Mouse (Mus musculus): ENCODE results near the gene Adamtsl3. TPM values are rescaled to one million over a fixed set of nuclear protein-coding genes. Genes with fewer than 3 reads are reported as not detected.
A peak's percentile ranks its signal among the peaks of the same experiment; 100 is the strongest.

Adamtsl3 gene
- total RNA-seq (2021) = 1 to 10 TPM; 2.0 to 2.6 TPM

GRCm38 (mm10) chr7:82335211-82336121 lies at the start of gene Adamtsl3:
Adamtsl3 (plus strand) TSS chr7:82335694.
- intact Hi-C loops (cut with DNase I) = loop anchor here (5.0 kb wide), 1 partner anchor 167 kb away; no protein-coding TSS in a partner anchor
- DNase-seq (ENCODE audit: low spot score in 2 of 2) = no peak

DNA sequence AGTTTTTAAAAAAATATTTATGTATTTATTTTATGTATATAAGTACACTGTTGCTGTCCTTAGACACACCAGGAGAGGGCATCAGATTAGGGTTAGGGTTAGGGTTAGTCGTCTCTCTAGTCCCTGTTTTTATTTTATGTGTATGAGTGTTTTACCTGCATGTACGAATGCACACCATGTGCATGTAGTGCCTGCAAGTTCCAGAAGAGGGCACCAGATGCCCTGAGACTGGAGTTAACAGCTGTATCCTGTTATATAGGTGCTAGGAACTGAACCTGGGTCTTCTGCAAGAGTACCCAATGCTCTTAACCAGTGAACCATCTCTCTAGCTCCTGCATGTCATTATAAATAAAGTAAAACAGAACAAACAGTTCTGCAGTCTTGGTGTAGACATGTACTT lies 48.3 kb upstream of the Adamtsl3 start:
- intact Hi-C loops (cut with DNase I) = no loop called here
- no peak for DNase-seq (ENCODE audit: low spot score in 2 of 2)

- no peak for DNase-seq (ENCODE audit: low spot score in 2 of 2)
- intact Hi-C loops (cut with DNase I) = no loop called here
These were observed 42.1 kb upstream of the Adamtsl3 start for GRCm38 (mm10) chr7:82293441-82293840.

DNA sequence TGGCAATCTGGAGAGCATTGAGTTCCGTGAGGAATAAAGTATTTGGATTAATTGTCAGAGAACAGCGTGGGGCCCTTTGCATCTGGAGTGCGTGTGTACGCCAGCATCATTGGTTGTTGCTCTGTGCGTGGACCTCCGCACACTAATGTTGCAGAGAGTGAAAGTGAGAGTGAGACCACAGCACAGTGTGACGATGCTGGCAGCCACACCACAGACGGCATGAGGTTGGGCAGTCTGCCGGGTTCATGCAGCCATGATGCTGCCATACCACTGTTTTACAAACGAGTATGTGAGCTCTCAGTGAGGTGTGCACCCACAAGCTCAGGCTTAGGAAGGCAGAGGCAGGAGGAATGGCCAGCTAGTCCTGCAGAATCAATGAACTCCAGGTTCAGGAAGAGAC lies 41.4 kb upstream of the Adamtsl3 start:
- DNase-seq (ENCODE audit: low spot score in 2 of 2) = no peak
- intact Hi-C loops (cut with DNase I) = no loop called here

DNA sequence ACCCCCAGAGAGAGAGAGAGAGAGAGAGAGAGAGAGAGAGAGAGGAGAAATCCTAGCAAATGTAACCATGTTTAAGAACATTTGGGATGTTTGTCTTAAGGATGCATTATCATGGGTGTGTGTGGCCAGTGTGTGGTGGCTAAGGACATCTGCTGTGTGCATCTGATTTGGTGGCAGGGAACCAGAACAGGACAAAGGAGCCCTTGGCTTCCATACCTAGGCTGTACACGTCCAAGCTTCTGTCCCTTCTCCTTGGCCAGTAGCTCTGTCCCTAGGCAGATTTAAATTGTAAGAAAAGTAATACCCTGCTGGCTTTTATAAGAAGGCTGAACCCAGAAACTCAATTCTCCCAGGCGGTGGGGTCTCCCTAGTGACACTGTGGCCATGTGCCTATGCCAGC lies 40.9 kb upstream of the Adamtsl3 start:
- no peak for DNase-seq (ENCODE audit: low spot score in 2 of 2)
- intact Hi-C loops (cut with DNase I) = no loop called here

DNA sequence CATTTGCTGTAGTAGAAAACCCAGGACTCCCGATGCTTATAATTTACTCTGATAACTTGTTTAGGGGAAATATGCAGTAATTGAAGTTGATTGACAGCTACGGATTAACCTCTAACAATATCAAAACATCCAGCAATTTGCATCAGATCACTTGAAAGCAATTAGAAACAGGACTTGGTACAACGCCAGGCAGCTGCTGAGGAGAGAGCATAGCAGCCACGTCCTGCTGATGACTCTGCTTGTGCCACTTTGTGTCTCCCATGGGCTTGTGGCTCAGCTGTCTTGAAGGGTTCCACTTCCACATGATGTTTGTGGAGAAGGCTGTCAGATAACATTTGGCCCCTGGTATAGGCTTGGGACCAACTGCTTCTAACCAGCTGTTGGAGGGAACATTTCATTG lies 27.1 kb upstream of the Adamtsl3 start:
- intact Hi-C loops (cut with DNase I) = no loop called here
- no peak for DNase-seq (ENCODE audit: low spot score in 2 of 2)

GRCm38 (mm10) chr7:82318515-82318914 lies 17.0 kb upstream of the Adamtsl3 start:
- no peak for DNase-seq (ENCODE audit: low spot score in 2 of 2)
- intact Hi-C loops (cut with DNase I) = no loop called here

DNA sequence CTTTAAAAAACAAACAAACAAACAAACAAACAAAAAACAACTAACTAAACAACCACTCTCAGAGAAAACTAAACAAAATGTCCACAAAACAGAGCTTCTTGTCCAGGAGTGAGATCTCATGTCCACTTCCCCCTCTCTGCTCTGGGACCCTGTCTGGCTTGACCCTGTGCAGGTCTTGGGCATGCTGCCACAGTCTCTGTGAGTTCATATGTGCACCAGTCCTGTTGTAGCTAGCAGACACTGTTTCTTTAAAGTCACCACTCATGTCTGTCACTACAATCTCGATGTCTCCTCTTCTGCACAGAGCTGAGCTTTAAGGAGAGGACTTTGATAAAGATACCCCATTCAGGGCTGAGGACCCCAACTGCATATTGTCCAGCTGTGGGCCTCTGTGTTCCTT lies 8.9 kb upstream of the Adamtsl3 start:
- no peak for DNase-seq (ENCODE audit: low spot score in 2 of 2)
- intact Hi-C loops (cut with DNase I) = no loop called here

DNA sequence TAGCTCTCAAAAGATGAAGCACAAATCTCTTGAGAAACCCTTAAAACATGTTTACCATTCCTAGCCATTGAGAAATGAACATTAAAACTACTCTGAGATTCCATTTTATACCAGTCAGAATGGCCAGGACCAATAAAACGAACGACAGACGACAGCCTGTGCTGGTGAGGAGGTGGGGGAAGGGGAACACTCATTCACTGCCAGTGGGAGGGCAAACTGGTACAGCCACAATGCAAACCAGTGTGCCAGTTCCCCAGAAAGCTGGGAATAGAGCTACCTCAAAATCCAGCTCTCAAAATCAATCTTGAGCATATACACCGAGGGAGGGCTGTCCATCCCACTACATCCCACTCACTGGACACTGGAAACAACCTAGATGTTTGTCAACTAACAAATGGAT lies 8.3 kb upstream of the Adamtsl3 start:
- no peak for DNase-seq (ENCODE audit: low spot score in 2 of 2)
- intact Hi-C loops (cut with DNase I) = no loop called here

DNA sequence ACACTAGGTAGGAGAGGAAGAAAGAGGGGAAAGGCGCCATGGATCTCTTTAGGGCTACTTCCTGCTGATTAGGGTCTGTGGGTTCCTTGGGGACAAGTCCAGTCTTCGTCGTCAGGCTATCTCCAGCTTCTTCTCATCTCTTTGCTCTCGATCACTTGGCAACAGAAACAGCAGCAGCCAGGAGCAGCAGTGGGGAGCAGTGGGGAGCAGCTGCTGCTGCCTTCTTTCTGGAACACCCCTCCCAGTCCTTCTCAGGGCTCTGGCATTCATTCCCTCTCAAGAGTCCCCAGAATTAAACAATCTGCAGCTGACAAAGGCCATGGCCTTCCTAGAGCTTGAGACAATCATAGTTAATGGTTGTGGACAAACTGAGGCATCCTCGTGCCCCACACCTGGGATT lies 7.6 kb upstream of the Adamtsl3 start:
- no peak for DNase-seq (ENCODE audit: low spot score in 2 of 2)
- intact Hi-C loops (cut with DNase I) = no loop called here

GRCm38 (mm10) chr7:82329831-82330230 lies 5.7 kb upstream of the Adamtsl3 start:
- intact Hi-C loops (cut with DNase I) = no loop called here
- DNase-seq (ENCODE audit: low spot score in 2 of 2) = no peak

- DNase-seq (ENCODE audit: low spot score in 2 of 2) = no peak
- intact Hi-C loops (cut with DNase I) = no loop called here
These were observed 4.6 kb upstream of the Adamtsl3 start for GRCm38 (mm10) chr7:82330860-82331259.

DNA sequence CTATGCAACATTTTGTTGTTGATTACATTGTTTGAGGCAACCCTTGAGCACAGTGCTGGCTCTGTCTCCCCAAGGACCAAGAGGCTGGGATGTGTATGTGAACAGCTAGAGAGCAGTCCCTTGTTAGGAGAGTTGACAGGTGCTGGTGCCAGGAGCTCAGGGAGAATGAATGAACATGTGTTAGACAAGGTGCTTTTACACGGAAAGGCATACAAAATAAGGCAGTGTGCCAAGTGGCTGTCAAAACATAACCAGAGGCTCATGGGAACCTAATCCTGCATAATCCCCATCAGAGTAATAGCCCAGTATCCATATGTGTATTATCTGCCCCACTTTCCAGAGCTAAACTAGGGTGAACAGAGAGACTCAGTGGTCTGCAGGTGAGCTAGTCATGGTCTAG lies 1.5 kb upstream of the Adamtsl3 start:
- intact Hi-C loops (cut with DNase I) = no loop called here
- DNase-seq (ENCODE audit: low spot score in 2 of 2) = no peak

- intact Hi-C loops (cut with DNase I) = loop anchor here (5.0 kb wide), 1 partner anchor 166 kb away; no protein-coding TSS in a partner anchor
- no peak for DNase-seq (ENCODE audit: low spot score in 2 of 2)
These were observed 638 bp downstream of the Adamtsl3 start for GRCm38 (mm10) chr7:82336132-82336531.

- no peak for DNase-seq (ENCODE audit: low spot score in 2 of 2)
- intact Hi-C loops (cut with DNase I) = loop anchor here (5.0 kb wide), 1 partner anchor 164 kb away; no protein-coding TSS in a partner anchor
These were observed 2.6 kb downstream of the Adamtsl3 start for GRCm38 (mm10) chr7:82338121-82338520.

DNA sequence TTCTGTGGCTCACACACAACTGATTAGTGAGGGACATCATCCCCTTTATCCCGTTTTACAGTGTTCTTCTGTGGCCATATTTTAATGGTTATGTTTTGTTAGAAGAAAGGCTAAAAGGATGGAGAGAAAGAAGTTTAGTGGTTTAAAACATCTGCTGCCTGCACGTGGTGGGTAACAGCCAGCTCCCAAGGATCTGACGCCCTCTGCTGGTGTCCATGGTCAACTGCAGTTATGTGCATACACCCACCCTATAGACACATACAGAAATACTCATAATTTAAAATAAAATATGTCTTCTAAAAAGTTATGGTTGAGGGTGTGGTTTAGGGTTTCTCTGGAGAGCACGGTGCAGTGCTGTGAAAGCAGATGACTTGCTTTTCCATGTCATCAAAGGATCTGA lies 3.0 kb downstream of the Adamtsl3 start:
- intact Hi-C loops (cut with DNase I) = loop anchor here (5.0 kb wide), 1 partner anchor 164 kb away; no protein-coding TSS in a partner anchor
- DNase-seq (ENCODE audit: low spot score in 2 of 2) = no peak

DNA sequence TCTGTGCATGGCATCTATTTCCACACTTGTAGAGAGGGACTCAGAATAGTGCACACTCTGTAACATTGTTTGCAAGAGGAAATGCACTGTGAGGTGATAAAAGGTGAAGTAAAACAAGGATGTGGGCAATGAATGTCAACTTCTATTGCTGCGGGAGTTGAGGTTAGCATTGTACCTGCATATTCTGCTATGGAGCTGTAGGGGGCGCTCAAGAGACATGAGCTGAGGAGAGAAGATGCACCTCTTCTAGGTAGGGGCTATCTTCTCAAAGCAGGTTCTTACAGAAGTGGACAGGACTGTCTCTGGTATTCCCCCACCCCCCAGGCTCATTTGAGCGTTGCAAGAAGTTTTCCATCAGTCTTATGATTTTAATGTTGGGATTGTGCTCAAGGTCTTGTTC lies 3.7 kb downstream of the Adamtsl3 start:
- intact Hi-C loops (cut with DNase I) = loop anchor here (5.0 kb wide), 1 partner anchor 163 kb away; no protein-coding TSS in a partner anchor
- DNase-seq (ENCODE audit: low spot score in 2 of 2) = peak in 1 of 2 experiments; percentile 5

DNA sequence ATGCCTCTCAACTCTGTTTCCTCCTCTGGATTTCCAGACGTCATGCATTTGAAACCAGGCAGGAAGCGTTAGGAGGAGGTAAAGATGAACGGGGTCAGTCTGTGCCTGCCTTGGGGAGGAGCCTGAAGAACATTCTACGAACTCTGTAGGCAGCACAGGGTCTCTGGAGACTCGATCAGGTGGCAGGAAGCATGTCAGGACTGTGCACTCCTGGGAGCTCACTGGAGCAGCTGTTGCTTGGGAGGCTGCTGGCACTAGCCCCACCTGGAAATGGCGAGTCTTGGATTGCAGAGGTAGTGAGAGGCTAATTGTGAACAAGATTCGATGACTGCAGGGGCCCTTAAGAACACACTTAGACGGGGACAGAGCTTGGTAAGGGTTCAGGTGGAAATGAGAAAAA lies 6.0 kb downstream of the Adamtsl3 start:
- no peak for DNase-seq (ENCODE audit: low spot score in 2 of 2)
- intact Hi-C loops (cut with DNase I) = no loop called here

DNA sequence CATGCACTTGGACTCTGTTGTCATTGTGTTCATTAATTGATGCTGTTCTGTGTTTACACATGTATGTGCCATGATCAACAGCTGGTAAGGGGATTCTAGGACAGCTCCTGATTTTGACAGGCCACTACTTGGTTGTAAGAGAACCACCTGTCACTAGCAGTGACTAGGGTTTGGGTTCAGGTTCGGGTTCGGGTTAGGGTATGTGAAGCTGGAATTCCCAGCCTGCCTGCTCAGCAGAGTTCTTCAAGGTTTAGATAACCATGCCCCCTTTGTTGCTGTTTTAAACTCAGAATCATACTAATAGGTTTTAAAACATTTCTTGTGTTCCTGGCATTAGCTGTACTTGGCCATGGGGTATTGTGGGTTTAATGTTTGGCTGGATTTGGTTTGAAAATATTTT lies 11.2 kb downstream of the Adamtsl3 start:
- no peak for DNase-seq (ENCODE audit: low spot score in 2 of 2)
- intact Hi-C loops (cut with DNase I) = no loop called here

DNA sequence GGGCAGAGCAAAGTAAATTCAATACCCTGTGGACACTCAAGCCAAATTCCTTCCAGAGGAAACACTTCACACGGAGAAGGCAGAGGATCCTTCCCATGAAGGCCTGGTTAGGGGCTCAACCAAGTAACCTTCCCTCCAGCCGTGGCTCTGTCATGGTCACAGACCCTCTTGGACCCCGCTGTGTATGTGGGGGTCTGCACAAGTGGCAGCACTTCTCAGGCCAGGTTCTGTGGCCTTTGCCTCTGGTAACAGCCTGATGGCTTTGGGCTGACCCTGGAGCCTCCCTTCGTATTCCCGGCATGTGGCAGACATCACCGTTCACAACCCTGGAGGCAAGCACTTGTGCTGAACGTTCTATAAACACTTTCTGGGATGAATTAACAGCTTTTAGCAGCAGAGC lies 14.3 kb downstream of the Adamtsl3 start:
- intact Hi-C loops (cut with DNase I) = no loop called here
- no peak for DNase-seq (ENCODE audit: low spot score in 2 of 2)

DNA sequence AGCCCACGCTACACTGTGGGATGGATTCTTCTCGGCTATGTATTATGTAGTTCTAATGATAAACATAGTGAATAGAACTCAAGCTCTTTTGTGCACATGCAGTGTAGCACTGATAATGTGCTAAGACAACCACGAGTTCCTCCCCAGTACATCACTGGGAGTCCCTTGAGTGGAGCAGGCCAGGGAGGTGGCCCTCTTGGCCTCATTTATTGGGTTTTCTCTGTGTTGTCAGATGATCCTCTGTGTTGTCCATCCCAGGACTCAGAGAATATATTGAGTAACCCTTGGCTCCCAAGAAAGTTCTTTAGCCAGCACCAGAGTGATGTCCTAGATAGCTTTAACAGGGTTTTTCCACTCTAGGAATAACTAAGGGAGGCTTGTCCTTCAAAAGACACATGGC lies 14.9 kb downstream of the Adamtsl3 start:
- intact Hi-C loops (cut with DNase I) = no loop called here
- no peak for DNase-seq (ENCODE audit: low spot score in 2 of 2)
